Mouse (Mus musculus): ENCODE measurements around the gene Gm9844.
"Not testable (repeated sequence)": the region's sequence is repeated elsewhere in the genome, so short reads cannot be mapped to it uniquely, and the experiment has no call there.

Gene Gm9844

DNA sequence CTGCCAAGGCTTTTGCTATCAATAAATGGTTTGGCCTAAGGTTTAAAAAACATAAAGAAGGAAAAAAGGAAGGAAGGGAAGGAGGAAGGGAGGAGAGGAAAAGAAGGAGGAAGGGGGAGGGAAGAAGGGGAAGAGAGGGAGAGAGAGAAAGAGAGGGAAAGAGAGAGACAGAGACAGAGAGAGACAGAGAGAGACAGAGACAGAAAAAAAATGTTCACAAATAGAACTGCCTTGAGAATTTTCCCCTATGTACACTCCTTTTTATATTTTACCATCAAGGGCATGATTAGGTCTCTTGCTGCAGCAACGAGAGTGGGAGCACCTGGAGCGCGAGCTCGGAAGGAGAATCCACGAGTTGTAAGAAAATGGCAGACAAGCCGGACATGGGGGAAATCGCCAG is at the start of gene Gm9844:
Gene Gm9844 (plus strand): TSS at position 301 of the 400 bp plus-strand sequence.
- DNase-seq (ENCODE audit: low spot score): no peak

- DNase-seq (ENCODE audit: low spot score): peak; percentile 46
Observed at GRCm38 (mm10) chr7:24817502-24817901, 44.5 kb upstream of the Gm9844 start.

DNA sequence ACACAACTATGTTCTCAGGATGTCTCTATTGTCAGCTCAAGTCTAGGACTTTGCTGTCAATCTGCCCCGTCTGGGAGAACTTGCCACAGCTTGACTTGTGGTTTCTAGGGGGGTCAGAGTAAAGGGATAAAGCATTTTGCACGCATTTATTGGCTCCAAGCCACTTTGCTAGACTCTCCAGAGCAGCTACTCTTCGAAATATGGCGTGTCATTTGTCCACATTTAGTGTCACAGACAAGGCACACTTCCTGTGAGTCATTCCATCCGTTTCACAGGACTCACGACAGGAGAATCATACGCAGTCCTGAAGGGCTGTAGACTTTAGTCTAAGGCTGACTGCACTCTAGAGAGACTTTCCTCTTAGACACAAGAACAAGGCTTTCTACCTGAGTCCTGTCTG is 37.6 kb upstream of the Gm9844 start:
- no peak for DNase-seq (ENCODE audit: low spot score)

DNA sequence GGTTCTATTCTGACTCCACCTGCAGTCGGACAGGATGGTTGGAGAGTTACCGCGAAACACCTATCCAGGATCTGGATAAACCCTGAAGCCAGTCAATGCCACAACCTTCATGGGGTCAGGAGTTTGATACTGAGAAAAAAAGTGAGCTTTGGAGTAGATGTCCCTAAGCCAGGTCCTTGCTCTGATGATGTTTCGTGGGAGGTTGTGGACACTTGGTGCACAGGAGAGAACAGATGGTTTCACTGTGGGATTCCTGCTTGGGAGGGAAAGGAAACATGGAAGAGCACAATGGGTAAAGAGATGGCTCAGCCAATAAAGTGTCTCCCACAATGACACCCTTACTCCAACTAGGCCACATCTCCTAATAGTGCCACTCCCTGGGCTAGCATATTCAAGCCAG is 34.8 kb upstream of the Gm9844 start:
- no peak for DNase-seq (ENCODE audit: low spot score)

DNA sequence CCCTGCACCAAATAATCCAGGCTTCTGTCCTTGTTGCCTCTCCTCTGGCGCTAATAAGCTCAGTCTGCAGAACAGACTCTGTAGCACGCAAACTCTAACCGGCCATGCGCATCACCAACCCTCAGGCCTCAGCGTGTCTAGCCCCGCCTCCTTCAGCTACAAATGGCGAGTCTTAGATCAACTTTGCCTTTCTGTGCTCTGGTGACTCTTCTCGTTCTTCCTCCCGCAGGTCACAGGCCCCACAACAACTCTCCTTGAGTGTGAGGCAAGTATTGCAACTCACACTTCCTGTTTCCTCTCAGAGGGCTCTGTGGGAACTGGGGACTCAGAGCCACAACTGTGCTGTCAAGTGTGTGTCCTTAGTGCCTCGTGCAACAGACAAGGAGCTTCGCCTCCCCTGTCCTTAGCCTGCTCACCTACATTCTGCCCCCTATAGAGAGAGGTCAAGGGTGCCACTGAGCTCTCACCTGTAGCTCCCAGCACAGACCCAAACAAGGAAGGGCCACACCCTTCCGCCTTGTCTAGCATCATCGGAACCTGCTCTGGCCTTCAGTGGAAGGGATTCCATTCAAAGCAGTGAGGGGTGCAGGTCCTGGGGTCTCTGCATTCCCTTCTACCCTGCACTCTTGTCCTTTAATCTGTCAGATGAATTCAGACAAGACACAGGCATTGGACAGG is 23.1 kb upstream of the Gm9844 start:
- DNase-seq (ENCODE audit: low spot score): not testable (repeated sequence)

DNA sequence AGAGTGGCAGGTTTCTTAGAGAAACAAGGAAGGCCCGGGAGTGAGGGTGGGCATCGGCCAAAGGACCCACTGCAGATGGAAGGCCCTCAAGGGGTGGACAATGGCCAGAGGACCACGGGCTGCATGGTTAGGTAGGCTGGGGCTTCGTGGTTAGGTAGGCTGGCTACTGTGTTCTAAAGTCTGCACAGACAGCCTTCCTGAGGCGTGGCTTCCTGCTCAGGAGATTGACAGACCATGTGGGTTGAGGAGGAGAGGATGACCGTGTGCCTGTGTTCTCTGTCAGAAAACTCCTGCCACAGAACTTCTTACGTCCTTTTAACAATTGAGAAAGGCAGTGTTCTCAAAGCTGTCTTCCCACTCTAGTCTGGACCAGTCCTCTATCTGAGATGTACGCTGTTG is 22.6 kb upstream of the Gm9844 start:
- DNase-seq (ENCODE audit: low spot score): no peak

- DNase-seq (ENCODE audit: low spot score): no peak
Observed at GRCm38 (mm10) chr7:24840331-24840730, 21.7 kb upstream of the Gm9844 start.

- no peak for DNase-seq (ENCODE audit: low spot score)
Observed at GRCm38 (mm10) chr7:24841009-24841408, 21.0 kb upstream of the Gm9844 start.

- no peak for DNase-seq (ENCODE audit: low spot score)
Observed at GRCm38 (mm10) chr7:24844144-24844543, 17.9 kb upstream of the Gm9844 start.

DNA sequence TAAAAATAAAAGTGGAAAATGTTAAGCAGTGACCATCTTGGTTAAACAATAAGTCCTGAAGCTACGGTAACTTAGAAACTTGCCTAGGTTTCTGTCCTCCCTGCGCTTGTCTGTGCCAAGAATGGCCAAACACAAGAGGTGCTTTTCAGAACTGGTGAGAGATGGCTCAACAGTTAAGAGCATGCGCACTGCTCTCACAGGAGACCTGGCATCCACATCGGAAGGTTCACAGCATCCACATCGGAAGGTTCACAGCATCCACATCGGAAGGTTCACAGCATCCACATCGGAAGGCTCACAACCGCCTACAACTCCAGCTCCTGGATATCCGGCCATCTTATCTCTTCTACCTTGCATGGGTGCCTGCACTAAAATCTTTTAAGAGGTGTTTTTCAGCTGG is 16.8 kb upstream of the Gm9844 start:
- no peak for DNase-seq (ENCODE audit: low spot score)

- no peak for DNase-seq (ENCODE audit: low spot score)
Observed at GRCm38 (mm10) chr7:24845713-24846112, 16.3 kb upstream of the Gm9844 start.

GRCm38 (mm10) chr7:24846576-24846975 is 15.4 kb upstream of the Gm9844 start:
- not testable (repeated sequence) for DNase-seq (ENCODE audit: low spot score)

GRCm38 (mm10) chr7:24850162-24850561 is 11.9 kb upstream of the Gm9844 start:
- DNase-seq (ENCODE audit: low spot score): no peak

- DNase-seq (ENCODE audit: low spot score): no peak
Observed at GRCm38 (mm10) chr7:24850899-24851303, 11.1 kb upstream of the Gm9844 start.

DNA sequence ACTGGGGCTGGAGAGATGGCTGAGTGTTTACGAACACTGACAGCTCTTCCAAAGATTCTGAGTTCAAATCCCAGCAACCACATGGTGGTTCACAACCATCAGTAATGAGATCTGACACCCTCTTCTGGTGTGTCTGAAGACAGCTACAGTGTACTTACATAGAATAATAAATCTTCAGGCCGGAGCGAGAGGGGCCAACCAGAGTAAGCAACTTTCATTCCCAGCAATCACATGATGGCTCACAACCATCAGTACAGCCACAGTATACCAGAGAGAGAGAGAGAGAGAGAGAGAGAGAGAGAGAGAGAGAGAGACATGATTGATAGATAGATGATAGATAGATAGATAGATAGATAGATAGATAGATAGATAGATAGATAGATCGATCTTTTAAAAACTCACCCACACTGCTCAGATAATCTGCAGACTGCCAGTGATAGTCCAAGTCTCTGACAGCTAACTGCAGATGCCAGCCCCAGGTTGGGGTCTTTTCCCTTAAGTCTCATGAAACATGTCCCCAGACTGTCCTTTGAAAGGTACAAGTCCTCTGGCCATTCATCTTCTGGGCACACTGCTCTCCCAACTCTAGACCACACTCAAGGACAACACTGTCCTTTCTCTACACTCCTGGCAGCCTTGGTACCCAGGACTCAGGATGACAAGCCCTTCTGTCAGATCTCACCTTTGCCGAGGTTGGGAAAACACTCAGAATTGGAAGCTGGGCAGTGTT is 10.3 kb upstream of the Gm9844 start:
- DNase-seq (ENCODE audit: low spot score): no peak

DNA sequence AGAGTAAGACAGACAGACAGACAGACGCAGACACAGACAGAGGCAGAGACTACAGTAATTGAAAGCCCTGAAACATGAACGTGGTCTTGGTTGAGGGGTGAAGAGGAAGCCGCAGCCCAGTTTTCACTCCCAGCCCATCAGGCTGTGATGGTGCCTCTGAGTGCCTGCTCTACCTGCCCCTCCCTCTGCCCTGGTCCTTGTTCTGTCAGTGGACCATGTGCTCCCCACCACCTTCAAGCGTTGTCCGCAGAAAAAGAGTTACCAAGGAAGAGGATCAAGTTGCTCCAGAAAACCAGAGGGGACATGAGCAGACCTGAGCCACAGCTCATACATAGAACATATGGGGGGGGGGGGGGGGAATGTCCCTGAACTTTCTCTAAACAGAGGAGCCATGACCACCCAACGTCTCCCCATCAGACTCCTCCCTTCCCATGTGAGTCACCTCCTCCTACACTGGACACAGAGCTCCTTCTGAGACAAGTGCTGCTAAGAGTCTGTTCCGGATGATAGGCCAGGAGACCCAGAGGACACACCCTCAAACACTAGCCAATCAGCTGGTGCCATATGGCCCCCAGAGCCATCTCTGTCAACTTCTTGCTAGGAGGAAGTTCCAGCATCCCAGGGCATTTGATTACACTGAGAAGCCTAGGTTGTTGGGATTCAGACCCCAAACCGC is 9.3 kb upstream of the Gm9844 start:
- no peak for DNase-seq (ENCODE audit: low spot score)

DNA sequence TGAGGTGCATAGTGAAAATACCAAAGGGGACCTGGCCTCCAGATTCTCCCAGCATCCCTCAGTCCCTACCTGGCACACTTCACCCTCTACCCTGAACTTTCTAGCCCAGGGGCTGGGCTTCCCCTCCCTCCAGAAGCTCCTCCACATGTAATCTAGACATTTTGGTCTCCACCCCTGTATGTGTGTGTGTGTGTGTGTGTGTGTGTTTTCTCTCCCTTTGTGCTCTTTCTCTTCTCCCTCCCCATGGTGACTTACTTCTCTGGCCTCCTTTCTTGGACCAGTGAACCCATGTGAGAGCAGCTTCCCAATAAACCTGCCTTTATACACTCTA is 8.8 kb upstream of the Gm9844 start:
- no peak for DNase-seq (ENCODE audit: low spot score)

DNA sequence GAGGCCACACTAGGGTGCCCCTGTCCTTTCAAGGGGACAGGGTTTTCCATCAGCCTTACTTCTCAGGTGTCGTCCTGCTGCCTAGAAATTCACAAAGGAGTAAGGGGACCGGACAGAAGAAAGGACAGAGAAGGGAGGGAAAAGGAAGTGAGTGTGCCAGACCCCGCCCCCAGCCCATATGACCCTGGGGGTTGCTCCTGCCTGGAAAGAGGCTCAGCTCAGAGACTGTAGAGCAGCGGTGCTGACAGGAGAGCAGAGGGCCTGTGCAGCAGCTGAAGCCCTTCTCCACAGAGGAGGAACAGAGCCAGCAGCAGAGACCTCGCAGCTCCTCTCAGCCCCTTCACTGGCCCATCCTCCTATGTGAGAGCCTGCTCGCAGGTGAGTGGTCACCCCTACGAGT is 8.3 kb upstream of the Gm9844 start:
- DNase-seq (ENCODE audit: low spot score): no peak

DNA sequence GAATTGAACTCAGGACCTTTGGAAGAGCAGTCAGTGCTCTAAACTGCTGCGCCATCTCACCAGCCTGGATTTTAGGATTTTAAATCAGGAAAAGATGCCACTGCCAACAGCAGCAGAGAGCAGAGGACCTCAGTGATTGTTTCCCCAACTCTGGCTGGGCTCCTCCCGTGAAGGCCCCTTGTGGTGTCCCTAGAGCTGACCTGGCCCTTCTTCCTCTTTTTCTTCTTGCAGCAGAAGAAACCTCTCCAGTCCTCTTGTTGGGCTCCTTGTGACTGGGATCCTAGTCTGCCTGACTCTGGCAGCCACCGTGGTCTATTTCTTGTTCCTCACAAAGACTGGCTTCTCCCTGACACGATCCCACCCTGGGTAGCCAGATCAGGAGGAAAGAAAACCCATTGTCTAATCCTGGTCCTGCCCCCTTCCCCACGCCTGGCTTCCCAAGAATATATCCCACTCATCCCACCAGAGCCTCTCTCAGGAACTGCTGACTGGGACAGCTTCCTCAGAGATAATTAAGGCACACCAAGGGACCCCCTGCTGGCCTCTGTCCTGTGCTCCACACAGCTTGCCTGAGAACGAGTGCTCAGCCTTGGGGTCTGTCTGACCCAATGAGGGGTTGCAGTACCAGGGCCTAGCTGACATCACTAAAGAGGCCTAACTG is 5.4 kb upstream of the Gm9844 start:
- DNase-seq (ENCODE audit: low spot score): no peak

DNA sequence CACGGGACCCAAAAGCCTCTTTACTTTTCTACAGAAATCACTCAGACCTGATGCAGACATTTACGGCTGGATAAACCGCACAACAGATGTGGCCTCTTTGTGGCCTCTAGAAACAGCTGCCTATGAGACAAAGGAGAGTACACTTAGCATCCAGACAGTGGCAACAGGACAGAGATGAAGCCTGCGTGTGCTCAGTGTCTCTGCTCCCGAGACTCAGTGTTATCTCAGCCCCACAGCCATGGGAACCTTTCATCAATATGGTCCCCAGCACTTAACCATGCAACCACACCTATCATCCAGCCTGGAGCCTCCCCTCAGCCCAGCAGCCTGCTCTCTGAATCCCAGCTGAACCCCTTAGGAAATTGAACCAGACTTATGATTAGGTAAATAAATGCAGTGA is 2.8 kb upstream of the Gm9844 start:
- no peak for DNase-seq (ENCODE audit: low spot score)

- no peak for DNase-seq (ENCODE audit: low spot score)
Observed at GRCm38 (mm10) chr7:24862853-24863252, 840 bp downstream of the Gm9844 start.

- no peak for DNase-seq (ENCODE audit: low spot score)
Observed at GRCm38 (mm10) chr7:24864156-24864555, 2.1 kb downstream of the Gm9844 start.

DNA sequence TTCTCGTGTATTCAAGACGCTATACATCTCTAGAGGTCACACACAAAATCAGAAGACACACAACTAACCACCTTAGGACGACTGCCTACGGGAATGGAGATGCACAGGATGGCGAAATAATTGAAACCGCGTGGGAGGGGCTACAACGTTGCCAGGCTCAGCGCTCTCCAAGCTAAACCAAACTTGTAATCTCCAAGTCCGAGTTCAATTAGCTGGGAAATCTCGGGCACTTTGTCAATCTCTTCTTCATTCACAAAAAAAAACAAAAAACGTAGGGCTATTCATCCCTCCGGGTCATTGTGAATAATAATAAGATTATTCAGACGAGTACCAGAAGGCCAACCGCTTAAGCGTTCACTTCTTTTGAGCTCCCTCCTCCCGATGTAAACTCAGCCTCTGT is 7.1 kb downstream of the Gm9844 start:
- no peak for DNase-seq (ENCODE audit: low spot score)

All from layer of hippocampus, adult 9-10 months (tissue).